Mouse (Mus musculus): ENCODE data around the gene Ncoa1. TPM values are rescaled to one million over a fixed set of nuclear protein-coding genes. Genes with fewer than 3 reads are reported as not detected.
A peak's percentile ranks its signal among the peaks of the same experiment; 100 is the strongest.

Gene Ncoa1
- polyA plus RNA-seq, 2 experiments, result 1.1 to 1.7 TPM

DNA sequence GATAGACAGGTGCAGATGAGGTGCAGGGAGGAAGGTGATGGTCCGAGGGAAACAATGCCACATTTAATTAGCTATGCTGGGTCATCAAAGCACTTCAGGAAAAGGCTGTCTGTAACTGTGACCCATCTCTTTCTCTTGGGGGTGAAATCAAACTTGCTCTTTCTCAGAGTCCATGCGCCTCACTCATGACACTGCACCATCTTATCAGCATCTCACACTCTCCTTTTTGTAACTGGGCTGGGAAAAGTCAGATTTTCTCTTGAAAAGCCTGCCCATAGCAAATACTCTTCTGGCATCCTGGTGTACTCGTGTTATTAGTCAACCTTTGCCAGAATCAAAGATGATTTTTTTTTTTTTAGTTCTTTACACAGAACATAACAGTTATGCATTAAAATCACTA lies 70.8 kb downstream of the Ncoa1 start:
- H3K9me3 ChIP-seq (ENCODE audit: control insufficient read depth, low read length), result no peaks in the 10 kb centered on the region
- H3K4me2 ChIP-seq (ENCODE audit: low read depth), result no peak overlapping the region
- TF ChIP-seq EP300 (IDR thresholded peaks at IDR 0.05; ENCODE audit: low read depth) (no peak), CTCF (IDR thresholded peaks at IDR 0.05; ENCODE audit: low read depth) (no peak)
- no peaks in the 10 kb centered on the region for H3K4me1 ChIP-seq (replicated peaks; ENCODE audit: control insufficient read depth in 2 of 2, insufficient read depth in 2 of 2, low read length in 1 of 2)
- no peak for ATAC-seq (ENCODE audit: insufficient read depth)
- no peak overlapping the region for H3K4me3 ChIP-seq (ENCODE audit: insufficient read depth in 1 of 2, low read depth in 2 of 2, low read length in 2 of 2)
- H3K36me3 ChIP-seq (replicated peaks; ENCODE audit: control insufficient read depth, insufficient read depth, low read depth), result no peaks in the 10 kb centered on the region
- H3K27me3 ChIP-seq (ENCODE audit: control insufficient read depth, insufficient read depth, low read length), result no peaks in the 10 kb centered on the region
- H3K9ac ChIP-seq (replicated peaks), result no peak overlapping the region
- WGBS (ENCODE audit: insufficient replicate concordance), result 18% methylated on average over 3 of the region's 3 CpGs
- no peak overlapping the region for H3K27ac ChIP-seq
- DNase-seq (ENCODE audit: low read depth in 3 of 3, low spot score in 3 of 3), result no peak

DNA sequence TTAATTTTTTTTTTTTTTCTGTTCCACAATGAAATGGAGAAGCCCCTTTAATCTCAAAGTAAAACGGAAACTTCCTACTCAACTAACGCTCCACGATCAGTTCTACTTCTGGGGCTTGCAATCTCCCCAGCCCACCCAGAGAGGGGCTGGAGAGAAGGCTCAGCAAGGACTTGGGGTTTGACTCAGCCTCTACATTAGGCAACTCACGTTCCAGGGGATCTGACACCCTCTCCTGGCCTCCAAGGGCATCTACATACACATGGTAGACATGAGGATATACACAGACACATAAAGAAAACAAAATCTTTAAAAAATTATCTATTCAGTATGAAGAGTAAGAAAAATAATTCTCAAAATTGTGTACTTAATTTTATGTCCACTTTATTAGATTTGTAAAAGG lies 73.8 kb downstream of the Ncoa1 start:
- H3K27me3 ChIP-seq (ENCODE audit: control insufficient read depth, insufficient read depth, low read length), result no peaks in the 10 kb centered on the region
- DNase-seq (ENCODE audit: low read depth in 3 of 3, low spot score in 3 of 3) (no peak), ATAC-seq (ENCODE audit: insufficient read depth) (no peak)
- TF ChIP-seq CTCF (IDR thresholded peaks at IDR 0.05; ENCODE audit: low read depth) (no peak), EP300 (IDR thresholded peaks at IDR 0.05; ENCODE audit: low read depth) (no peak)
- H3K4me1 ChIP-seq (replicated peaks; ENCODE audit: control insufficient read depth in 2 of 2, insufficient read depth in 2 of 2, low read length in 1 of 2), result no peaks in the 10 kb centered on the region
- no peaks in the 10 kb centered on the region for H3K9me3 ChIP-seq (ENCODE audit: control insufficient read depth, low read length)
- WGBS (ENCODE audit: insufficient replicate concordance), result 52% methylated on average over 4 of the region's 4 CpGs
- H3K4me2 ChIP-seq (ENCODE audit: low read depth), result no peak overlapping the region
- H3K9ac ChIP-seq (replicated peaks), result no peak overlapping the region
- H3K4me3 ChIP-seq (ENCODE audit: insufficient read depth in 1 of 2, low read depth in 2 of 2, low read length in 2 of 2), result no peak overlapping the region
- no peaks in the 10 kb centered on the region for H3K36me3 ChIP-seq (replicated peaks; ENCODE audit: control insufficient read depth, insufficient read depth, low read depth)
- H3K27ac ChIP-seq, result no peak overlapping the region

DNA sequence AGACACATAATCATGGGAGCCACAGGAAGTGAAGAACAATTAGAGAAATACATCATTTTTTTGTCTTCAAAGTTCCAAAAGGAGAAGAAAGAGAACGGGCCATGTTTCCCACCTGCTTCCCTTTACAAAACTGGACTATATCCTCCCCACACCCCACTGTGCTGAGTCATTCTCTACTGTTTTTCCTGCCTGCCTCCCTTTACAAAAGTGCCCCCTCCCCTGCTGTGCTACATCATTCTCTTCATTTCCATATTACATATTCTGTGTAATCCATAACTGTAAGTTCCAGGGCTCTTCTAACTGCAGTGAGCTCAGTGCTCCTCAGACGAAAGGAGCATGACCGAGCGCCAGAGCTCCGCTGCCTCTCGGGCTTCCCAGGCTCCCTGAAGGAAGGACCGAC lies 80.8 kb downstream of the Ncoa1 start:
- no peak overlapping the region for H3K4me3 ChIP-seq (ENCODE audit: insufficient read depth in 1 of 2, low read depth in 2 of 2, low read length in 2 of 2)
- no peak overlapping the region for H3K9ac ChIP-seq (replicated peaks)
- no peaks in the 10 kb centered on the region for H3K9me3 ChIP-seq (ENCODE audit: control insufficient read depth, low read length)
- H3K36me3 ChIP-seq (replicated peaks; ENCODE audit: control insufficient read depth, insufficient read depth, low read depth), result no peaks in the 10 kb centered on the region
- no peaks in the 10 kb centered on the region for H3K4me1 ChIP-seq (replicated peaks; ENCODE audit: control insufficient read depth in 2 of 2, insufficient read depth in 2 of 2, low read length in 1 of 2)
- H3K4me2 ChIP-seq (ENCODE audit: low read depth), result no peak overlapping the region
- no peaks in the 10 kb centered on the region for H3K27me3 ChIP-seq (ENCODE audit: control insufficient read depth, insufficient read depth, low read length)
- ATAC-seq (ENCODE audit: insufficient read depth) (no peak), DNase-seq (ENCODE audit: low read depth in 3 of 3, low spot score in 3 of 3) (no peak)
- no peak overlapping the region for H3K27ac ChIP-seq
- 69% methylated on average over 7 of the region's 7 CpGs for WGBS (ENCODE audit: insufficient replicate concordance)
- TF ChIP-seq CTCF (IDR thresholded peaks at IDR 0.05; ENCODE audit: low read depth) (no peak), EP300 (IDR thresholded peaks at IDR 0.05; ENCODE audit: low read depth) (no peak)

DNA sequence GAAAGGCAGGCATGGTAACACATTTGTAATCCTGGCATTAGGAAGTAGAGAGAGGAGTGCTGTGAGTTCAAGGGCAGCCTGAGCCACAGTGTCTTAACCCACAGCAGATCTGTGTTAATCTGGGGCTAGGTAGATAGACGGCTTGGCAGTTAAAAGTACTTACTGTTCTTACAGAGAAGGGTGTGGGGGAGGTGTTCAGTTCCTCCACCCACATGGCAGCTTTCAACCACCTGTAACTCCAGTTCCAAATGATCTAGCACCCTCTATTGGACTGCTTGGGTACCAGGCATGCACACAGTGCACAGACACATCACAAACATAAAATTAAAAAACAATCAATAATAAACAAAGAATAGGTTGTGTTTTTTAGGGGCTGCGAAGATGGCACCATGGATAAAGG lies 84.4 kb downstream of the Ncoa1 start:
- no peak overlapping the region for H3K4me2 ChIP-seq (ENCODE audit: low read depth)
- DNase-seq (ENCODE audit: low read depth in 3 of 3, low spot score in 3 of 3) (no peak), ATAC-seq (ENCODE audit: insufficient read depth) (no peak)
- H3K9me3 ChIP-seq (ENCODE audit: control insufficient read depth, low read length), result no peaks in the 10 kb centered on the region
- H3K9ac ChIP-seq (replicated peaks), result no peak overlapping the region
- H3K4me1 ChIP-seq (replicated peaks; ENCODE audit: control insufficient read depth in 2 of 2, insufficient read depth in 2 of 2, low read length in 1 of 2), result no peaks in the 10 kb centered on the region
- H3K27ac ChIP-seq, result no peak overlapping the region
- WGBS (ENCODE audit: insufficient replicate concordance), result 43% methylated on average over 2 of the region's 2 CpGs
- no peaks in the 10 kb centered on the region for H3K36me3 ChIP-seq (replicated peaks; ENCODE audit: control insufficient read depth, insufficient read depth, low read depth)
- TF ChIP-seq EP300 (IDR thresholded peaks at IDR 0.05; ENCODE audit: low read depth) (no peak), CTCF (IDR thresholded peaks at IDR 0.05; ENCODE audit: low read depth) (peak; percentile 20; the same call in 1 of the 2 replicates)
- H3K27me3 ChIP-seq (ENCODE audit: control insufficient read depth, insufficient read depth, low read length), result no peaks in the 10 kb centered on the region
- no peak overlapping the region for H3K4me3 ChIP-seq (ENCODE audit: insufficient read depth in 1 of 2, low read depth in 2 of 2, low read length in 2 of 2)

DNA sequence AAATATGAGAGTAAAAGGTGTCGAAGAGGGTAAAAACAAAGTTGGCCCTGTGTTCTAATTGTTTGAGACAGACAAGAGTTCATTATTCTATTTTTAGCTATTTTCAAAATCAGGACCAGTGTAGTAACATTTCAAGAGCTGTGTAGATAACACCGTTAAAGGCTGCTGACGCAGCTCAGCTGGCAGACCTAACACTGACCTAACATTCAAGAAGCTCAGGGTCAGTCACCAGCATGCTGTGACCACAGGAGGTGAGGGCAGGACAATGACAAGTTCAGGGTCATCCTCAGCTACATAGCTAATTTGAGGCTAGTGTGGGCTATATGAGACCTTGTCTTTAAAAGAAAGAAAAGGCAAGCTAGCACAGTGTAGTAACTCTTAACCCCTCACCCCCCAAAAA lies 84.9 kb downstream of the Ncoa1 start:
- no peak for TF ChIP-seq CTCF (IDR thresholded peaks at IDR 0.05; ENCODE audit: low read depth)
- no peak for TF ChIP-seq EP300 (IDR thresholded peaks at IDR 0.05; ENCODE audit: low read depth)
- Histone ChIP-seq H3K9ac (replicated peaks) (no peak overlapping the region), H3K4me1 (replicated peaks; ENCODE audit: control insufficient read depth in 2 of 2, insufficient read depth in 2 of 2, low read length in 1 of 2) (no peaks in the 10 kb centered on the region), H3K4me3 (ENCODE audit: insufficient read depth in 1 of 2, low read depth in 2 of 2, low read length in 2 of 2) (no peak overlapping the region), H3K27ac (no peak overlapping the region), H3K9me3 (ENCODE audit: control insufficient read depth, low read length) (no peaks in the 10 kb centered on the region), H3K27me3 (ENCODE audit: control insufficient read depth, insufficient read depth, low read length) (no peaks in the 10 kb centered on the region), H3K4me2 (ENCODE audit: low read depth) (no peak overlapping the region), H3K36me3 (replicated peaks; ENCODE audit: control insufficient read depth, insufficient read depth, low read depth) (no peaks in the 10 kb centered on the region)
- no peak for ATAC-seq (ENCODE audit: insufficient read depth)
- no peak for DNase-seq (ENCODE audit: low read depth in 3 of 3, low spot score in 3 of 3)
- 46% methylated on average over 3 of the region's 3 CpGs for WGBS (ENCODE audit: insufficient replicate concordance)

Measured in liver, embryonic 14.5 days (tissue).